Mouse (Mus musculus): Measurements from ENCODE around the gene Eps8l3.

GRCm38 (mm10) chr3:107849693-107850031 is 27.4 kb upstream of the Eps8l3 start:
- no peak for TF ChIP-seq CTCF (IDR thresholded peaks at IDR 0.05; ENCODE audit: borderline replicate concordance, extremely low read depth, insufficient read depth, insufficient read length)
- no peak for TF ChIP-seq POLR2A (IDR thresholded peaks at IDR 0.05; ENCODE audit: borderline replicate concordance, extremely low read depth, insufficient read depth, insufficient read length, poor library complexity, severe bottlenecking)
